Mouse (Mus musculus) liver, adult (tissue): ENCODE measurements around the gene Qpct.

Source experiments
- GATA4 ChIP-seq: IDR thresholded peaks from 2 replicates; pipeline ENCODE4 v1.6.1; 2014; ENCODE audit warnings: mild to moderate bottlenecking, low read length; ENCODE audit not compliant: insufficient replicate concordance

Qpct gene

DNA sequence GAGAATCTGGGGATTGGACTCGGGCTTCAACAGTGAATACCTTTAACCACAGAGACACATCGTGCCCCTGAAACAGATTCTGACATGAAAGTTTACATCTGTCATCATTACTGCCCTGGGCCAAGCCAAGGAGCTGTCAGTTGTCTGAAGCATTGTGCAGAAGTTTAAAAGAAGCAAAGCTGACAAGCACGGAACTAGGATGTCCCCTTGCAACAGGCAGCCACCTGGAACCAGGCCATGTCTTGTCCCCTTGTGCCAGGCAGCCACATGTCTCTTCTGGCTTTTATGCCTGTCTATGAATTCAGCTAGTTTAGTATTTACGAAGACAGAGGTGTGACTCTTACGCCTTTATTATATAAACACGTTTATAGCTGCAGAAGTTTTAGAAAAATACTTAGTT, 6.6 kb downstream of the Qpct start:
- no peak for TF ChIP-seq GATA4

DNA sequence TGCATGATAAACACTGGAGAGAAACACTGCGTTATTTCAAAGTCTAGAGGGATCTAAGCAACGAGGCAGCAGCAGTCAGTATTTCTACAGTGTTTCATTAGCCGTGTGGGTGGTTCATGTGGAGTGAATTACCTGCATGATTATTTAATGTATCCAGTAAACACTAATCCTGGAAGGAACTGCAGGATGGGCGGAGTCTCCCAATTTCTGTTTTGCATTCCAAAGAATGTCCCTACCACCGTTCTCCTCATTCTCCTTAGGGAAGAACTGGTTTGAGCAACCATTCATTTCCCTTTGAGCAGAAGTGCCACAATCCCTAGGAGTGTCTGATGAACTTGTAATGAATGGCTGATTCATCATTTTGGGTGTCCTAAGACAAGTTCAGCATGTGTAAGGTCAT, 8.5 kb downstream of the Qpct start:
- TF ChIP-seq GATA4: no peak

DNA sequence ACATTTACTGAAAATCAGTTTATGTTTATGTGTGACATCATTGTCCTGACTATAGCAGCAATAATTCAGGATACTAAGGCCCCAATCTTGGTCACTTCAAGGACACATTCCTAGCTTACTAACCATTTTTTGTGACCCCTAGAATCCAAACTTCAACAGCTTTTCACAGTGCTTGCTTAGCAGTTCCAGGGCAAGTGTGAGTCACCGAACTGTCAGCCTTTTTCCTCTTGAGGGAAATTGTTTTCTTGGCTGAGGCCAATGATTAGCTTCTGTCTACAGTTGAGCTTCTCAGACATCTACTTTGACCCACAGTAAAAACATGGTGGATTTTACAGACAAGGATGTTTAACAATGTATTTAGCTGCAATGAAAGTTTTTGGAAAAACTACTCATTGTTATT, 12.5 kb downstream of the Qpct start:
- no peak for TF ChIP-seq GATA4

DNA sequence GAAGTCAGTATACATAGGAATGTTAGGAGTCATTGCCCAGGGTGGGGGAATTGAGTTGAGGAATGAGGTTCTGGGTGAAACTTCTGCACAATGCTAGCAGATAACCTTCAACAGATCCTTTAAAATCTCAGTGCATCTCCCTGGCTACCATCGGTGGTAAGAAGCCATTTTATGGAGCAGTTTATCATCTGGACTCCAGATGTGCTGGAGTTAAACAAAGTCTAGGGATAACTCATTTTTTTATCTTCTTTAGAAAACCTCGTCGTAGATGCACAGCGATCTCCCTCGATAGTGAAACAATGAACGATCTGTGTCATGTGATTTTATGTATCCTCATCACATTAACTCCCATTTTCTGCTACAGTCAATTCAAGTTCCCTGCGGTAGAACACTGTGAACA, 16.9 kb downstream of the Qpct start:
- TF ChIP-seq GATA4: no peak

- no peak for TF ChIP-seq GATA4
Observed at GRCm38 (mm10) chr17:79069019-79069418, 17.3 kb downstream of the Qpct start.

- no peak for TF ChIP-seq GATA4
Observed at GRCm38 (mm10) chr17:79069766-79070480, 18.2 kb downstream of the Qpct start.

- TF ChIP-seq GATA4: no peak
Observed at GRCm38 (mm10) chr17:79071951-79072350, 20.2 kb downstream of the Qpct start.

- TF ChIP-seq GATA4: no peak
Observed at GRCm38 (mm10) chr17:79076974-79077847, 25.5 kb downstream of the Qpct start.

DNA sequence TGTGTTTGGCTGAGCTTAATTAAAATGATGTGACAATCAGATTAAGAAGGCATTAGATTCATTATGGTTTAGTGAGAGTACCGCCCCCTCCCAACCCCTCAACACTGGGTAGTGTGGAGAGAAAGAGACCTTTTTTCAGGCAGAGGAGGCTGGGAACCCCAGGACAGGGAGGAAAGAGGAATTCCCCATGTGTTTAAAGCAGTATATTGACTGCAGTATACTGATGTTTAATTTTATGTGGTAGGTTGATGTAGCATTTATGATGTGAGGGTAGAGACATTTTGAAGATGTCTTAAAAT, 26.1 kb downstream of the Qpct start:
- TF ChIP-seq GATA4: no peak

DNA sequence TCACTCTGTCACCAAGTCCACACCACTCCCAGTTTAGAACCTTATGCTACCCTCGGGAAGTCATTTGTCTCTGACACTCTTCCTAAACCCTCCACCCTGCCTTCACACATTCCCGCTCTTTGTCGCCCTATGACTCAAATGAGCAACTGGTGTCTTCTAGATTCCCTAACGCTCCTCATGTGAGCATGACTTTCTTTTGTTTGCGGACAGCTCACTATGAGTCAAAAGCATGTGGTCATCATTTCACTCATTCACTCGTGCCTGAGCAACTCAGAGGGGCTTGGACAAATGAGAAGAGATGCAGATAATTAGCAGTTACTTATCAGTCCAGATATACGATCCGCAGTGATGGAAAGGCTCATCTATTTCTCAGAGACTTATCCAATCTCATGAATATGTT, 26.5 kb downstream of the Qpct start:
- no peak for TF ChIP-seq GATA4

- TF ChIP-seq GATA4: no peak
Observed at GRCm38 (mm10) chr17:79091710-79092109, 40.0 kb downstream of the Qpct start.

- no peak for TF ChIP-seq GATA4
Observed at GRCm38 (mm10) chr17:79093286-79093975, 41.7 kb downstream of the Qpct start.

GRCm38 (mm10) chr17:79095624-79096023, 43.9 kb downstream of the Qpct start:
- TF ChIP-seq GATA4: no peak

- TF ChIP-seq GATA4: no peak
Observed at GRCm38 (mm10) chr17:79099866-79100265, 48.2 kb downstream of the Qpct start.

GRCm38 (mm10) chr17:79108238-79108637, 56.5 kb downstream of the Qpct start:
- TF ChIP-seq GATA4: no peak

DNA sequence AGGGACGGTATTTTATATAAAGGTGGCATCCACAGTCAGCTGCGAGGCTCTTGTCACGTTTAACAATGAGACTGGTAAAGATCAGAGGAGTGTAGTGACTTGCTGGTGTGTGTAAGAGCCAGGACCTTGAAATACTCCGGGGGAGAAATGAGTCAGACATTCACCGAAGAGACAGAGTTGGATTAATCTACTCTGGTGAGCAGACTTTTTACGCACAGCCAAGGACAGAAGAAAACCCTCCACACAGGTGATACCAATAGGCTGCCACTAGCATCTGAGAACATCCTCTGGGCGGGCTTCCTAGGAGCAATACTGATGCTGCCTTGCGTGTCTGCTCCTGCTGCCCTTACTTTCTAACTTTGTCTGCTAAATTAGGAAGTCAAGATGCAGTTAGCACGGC, 57.9 kb downstream of the Qpct start:
- TF ChIP-seq GATA4: no peak
